Mouse (Mus musculus): ENCODE measurements around the gene Rnf146. TPM values are rescaled to one million over a fixed set of nuclear protein-coding genes. Genes with fewer than 3 reads are reported as not detected.
A peak's percentile ranks its signal among the peaks of the same experiment; 100 is the strongest.
"Not testable (repeated sequence)": the region's sequence is repeated elsewhere in the genome, so short reads cannot be mapped to it uniquely, and the experiment has no call there.

Rnf146 gene
- total RNA-seq (2021), result 51.1 and 55.6 TPM in 2 replicates
- long read RNA-seq, full-length matches to known transcripts, result 51 of 60 reads
- long read RNA-seq, partial matches to known transcripts, result 4 of 60 reads
- long read RNA-seq, other reads (novel, unspliced or antisense), result 5 of 60 reads

DNA sequence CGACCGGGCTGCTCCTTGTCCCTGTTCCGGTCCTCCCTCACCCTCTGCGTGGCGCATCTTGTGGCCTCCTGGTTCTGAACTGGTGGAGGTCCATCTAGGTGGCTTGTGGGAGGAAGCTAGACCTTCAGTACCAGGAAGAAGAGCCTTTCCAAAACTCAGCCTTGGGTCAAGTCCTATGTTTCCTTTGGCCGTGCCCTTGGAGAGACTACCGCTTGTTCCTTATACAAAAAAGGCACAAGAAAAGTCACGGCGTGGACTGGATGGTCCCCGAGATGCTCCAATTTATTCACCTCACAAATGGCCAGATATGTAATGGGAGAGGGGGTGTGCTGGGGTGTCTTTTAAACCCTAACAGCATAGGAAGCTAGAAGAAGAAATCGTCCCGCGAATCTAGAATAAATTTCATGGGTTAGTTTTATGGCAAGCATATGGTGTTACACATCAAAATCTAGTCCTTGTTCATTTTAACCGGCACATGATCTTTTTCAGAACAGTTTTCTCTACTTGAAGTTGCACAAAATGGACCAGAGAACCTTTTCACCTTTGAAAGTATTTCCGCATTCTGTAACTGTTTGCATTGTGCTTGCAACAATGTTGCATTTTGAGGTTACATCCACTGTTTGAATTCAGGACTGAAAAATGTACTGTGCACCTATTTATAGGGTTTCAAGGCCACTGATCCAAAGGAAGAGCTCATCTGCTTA is at the start of gene Rnf146:
Rnf146 (minus strand) TSS at position 246 of the 704 bp plus-strand sequence.
- no peak for DNase-seq

DNA sequence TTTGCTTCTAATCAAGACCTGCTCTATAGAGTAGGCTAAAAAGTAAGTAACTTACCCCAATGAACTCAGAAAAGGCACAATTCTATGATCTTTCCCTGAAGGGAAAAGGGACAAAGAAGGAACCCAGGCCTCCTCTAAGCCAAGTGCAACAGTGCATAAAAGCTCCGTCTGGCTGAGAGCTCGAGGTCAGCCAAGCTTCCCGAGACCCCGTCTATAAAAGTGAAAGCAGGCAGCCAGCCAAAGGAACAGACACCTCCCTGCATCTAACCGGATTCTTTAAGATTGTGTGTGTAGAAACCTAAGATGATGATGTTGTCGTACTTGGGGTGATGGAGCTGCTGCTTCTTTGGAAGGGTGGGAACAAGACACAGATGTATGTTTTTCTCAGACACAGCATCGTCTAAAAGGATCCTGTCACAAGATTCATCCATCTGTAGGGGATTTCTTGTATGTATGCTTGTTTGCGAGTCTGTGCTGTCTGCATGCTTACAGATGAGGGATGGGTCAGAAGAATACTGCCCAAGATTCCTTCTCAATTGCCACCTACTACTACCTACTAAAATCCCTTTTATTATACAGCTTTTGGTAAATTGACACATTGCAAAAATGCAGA is 40.5 kb upstream of the Rnf146 start:
- DNase-seq, result no peak

DNA sequence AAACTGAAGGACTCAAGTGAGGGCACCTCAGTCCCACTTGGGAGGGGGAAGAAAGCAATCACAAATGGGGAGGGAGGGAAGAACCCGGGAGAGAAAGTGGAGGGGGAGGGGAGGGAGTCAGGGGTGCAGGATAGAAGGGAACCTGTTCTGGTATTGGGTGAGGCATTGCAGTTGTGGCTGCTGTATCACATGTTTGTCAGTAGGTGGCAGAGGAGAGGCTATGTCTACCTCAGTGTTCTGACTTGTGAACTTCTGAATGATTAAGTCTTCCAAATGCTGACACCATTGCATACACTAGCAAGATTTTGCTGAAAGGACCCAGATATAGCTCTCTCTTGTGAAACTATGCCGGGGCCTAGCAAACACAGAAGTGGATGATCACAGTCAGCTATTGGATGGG is 32.6 kb upstream of the Rnf146 start:
- not testable (repeated sequence) for DNase-seq

DNA sequence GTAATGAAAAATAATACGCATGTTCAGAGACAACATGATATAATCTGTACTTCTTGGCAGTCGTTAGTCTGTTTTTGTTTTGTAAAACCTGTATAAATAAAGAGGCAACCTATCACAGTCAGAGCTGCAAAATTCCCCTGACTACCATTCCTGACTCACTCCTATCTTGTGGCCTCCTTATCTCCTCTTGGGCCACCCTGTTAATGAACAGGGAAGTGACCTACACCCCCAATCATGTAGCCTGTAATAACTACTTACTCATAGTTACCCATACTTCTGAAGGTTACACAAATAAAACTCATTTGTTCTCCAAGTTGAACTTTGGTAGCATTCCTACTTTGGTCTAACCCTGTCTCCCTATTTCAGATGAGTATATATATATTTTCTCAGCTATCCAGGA is 19.3 kb upstream of the Rnf146 start:
- no peak for DNase-seq

DNA sequence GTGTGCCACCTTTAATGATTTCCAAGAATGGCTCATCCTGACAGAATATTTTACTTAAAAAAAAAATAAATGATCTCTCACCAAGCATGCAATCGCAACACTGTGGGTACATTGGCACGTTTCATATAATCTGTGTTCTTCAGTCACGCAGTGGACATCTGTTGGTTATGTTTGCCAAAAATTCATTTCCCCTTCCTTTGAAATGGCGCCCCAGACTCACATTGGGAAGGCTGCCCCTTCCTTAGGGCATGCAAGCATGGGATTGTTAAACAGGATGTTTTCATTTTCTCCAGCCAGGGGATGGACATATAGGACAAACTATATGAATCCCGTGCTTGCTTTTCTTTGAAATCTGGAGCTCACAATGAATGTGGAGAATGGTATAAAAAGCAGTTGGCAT is 11.8 kb upstream of the Rnf146 start:
- no peak for DNase-seq

DNA sequence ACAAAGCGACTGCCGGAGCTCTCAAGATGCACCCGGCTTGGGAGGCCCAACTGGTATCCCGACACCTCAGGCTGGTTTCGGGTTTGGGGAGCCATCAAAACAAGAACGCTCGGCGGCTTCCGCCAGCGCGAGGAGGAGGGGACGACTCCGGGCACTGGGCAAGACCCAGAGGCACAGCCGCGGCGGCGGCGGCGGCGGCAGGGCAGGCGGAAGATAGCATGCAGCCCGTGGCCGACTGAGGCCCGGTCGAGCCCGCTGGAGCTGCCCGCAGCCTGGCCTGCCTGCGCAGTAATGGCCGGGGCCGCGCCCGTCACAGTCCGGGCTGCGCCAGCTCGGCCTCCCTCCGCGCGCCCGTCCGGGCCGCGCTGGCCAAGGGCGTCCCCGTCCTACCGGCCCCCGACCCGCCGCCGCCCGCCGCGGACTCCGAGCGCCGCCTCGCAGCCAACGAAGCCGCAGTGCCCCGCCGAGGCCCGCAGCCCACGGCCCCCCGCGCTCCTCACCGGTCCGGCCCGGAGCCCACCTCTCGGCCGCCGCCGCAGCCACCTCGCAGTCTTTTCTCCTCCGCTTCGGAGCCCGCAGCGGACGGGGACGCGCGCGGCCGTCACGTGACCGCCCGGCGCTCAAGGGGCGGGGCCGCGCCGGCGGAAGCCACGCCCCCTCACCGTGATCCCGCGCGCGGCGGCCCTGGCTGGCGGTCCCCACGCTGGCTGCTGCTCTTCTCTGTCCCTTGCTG is 612 bp downstream of the Rnf146 start:
- DNase-seq, result peak; percentile 93

DNA sequence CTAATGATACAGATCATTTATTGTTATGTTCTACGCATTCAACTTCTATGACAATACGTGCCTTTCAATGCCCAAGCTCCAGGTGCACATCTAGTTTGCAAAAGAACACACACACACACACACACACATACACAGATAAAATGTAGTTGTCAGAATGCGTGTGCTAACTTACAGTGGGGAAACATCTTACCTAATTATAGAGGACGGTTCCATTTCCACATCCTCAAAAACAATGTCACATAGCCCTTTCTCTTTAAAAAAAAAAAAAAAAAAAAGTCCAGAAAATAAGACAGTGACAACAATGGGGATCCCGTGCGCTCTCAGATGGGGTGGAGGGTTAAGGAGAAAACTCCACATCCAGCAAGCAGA is 1.2 kb downstream of the Rnf146 start:
- DNase-seq, result no peak

DNA sequence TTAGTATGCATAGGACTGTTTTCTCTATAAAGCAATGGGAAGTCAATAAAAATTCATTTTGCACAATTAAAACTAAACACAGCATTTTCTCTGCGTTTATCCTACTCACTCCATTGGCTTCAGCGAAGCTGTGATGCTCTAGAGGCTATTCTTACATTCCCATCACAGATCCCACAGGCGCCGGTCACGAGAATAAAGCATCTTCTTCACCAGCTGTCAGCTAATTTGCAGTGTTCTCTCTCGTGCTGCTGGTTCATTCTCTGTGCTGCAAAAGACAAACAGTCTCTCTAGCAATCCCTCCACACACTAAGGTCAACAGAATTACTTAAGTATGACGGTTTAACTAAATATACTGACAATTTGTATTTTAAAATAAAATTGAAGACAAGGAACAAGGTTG is 8.1 kb downstream of the Rnf146 start:
- DNase-seq, result no peak

DNA sequence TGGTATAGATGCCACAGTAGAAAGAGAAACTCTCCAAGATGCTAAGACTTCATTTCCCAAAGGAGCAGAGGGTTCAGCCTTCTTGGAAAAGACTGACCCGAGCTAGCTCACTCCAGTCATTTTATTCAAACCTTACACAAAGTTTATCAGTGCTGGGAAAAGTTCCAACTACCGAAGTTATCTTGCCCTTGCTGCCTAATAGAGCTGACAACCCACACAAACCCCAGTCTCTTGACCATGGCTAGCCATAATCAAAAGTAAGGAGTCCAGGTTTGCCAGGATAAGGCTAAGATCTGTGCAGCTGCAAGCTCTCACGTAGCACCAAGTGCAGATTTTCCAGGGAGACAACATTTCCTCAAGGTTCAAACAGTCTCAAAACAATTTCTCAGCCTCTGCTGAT is 9.7 kb downstream of the Rnf146 start:
- no peak for DNase-seq

DNA sequence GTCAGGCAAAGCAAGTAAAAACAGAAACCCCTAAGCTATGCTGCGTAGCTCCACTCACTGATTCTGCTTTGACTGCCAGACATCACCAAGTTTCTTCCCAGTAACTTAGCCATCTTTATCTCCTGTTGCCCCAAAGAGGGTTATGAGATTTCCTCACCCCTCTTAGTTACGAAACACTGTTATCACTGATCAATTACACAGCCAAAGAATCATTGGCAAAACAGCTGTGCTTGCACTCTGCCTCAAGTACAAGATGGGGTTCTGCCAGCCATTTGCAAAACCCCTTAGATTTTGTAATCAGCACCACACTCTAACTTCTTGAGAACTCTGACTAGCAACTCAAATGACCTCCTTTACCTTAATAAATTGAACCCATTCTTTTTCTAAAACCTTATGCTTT is 10.8 kb downstream of the Rnf146 start:
- DNase-seq, result no peak

DNA sequence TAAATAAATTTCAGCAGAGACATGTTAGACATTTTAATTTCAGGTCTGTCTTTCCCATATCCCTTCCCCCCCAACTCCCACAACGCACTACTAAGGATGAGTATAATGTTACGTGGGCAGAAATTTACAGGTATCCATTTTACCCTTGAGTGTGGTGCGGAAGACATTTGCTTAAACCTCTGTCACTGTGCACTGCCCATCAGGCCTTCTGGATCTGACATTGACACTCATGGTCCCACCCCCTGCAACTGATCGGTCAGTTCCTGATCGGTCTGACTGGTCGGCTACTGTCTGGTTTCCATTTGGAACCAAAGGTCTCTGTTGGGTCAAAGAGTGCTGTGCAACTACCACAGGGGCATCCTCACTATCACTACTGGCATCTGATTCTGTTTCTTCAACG is 15.6 kb downstream of the Rnf146 start:
- no peak for DNase-seq

DNA sequence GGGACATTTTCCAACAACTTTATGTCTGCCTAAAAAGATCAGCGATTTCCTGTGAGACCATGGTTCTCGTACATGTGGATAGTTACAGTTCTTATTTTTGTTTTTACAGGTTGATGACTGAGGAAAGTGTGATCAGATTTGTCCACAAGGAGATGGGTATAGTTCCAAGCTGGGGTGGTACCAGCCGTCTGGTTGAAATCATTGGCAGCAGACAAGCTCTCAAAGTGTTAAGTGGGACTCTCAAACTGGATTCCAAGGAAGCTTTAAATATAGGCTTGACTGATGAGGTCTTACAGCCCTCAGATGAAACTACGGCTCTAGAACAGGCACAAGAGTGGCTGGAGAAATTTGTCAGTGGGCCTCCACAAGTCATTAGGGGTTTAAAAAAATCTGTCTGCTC is 18.0 kb downstream of the Rnf146 start:
- DNase-seq, result no peak

DNA sequence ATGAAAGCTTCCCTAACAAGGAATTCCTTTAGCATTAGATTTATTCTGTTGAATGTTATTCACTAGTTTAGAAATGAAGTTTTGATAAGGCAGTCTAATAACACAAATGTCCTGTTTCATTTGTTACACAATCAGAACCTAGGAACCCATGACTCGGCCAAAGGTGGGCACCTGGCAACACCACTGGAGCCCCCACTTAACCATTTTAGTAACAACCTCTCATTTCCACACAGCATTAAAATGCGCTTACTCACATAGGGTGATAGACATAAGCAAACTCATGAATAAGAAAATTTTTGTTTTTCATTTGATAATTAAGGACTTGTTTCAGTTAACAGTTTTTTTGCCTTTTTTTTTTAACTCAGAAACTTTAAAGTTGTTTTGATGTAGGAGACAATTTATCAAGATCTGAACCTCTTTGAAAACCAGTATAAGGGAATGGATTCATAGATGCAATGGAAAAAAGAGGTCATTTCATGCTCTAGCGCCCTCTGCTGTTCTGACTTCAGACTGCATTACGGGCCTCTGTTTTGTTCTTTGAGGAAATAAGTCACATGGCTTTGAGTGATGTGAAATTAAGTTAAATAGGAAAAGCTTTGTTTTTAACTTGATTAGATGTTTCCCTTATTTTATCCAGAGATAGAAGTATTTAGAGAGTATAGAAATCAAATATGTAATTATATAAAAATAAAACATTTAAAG is 23.7 kb downstream of the Rnf146 start:
- DNase-seq, result peak; percentile 57

DNA sequence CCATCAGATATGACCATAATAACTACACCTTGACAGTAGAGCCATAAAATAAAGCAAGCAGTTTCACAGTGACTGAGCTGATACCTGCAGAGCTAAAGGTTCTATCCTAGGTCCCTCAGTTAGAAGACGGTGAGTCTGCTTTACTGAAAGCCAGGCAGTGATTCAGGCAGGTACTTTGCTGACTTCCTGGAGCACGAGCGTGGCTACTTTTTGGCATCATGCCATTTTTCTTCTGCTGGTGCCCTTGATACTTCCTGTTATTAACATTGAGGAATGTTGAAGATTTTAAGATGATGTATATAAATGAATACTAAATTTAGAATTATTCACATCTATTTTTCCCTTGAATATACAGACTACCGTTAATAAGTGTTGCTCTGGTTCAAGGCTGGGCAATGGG is 28.4 kb downstream of the Rnf146 start:
- DNase-seq, result no peak

DNA sequence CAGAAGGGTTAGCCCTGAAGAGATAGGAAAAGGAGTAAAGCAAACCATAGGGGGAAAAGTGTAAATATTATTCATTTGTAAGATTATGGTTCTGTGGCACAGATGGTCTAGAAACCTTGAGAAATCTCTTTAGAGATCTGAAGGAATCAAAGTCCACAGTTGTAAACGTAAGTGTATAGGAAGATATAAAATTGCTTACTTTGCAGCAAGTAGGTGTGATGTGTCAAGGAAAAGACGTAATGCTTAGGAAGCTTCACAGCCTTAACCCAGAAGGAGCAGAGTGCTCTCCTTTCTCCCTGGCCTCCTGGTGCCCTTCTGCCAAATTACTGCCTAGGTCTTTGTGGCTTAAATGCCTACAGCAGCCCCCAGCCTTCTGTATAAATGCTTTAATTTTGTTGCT is 37.4 kb downstream of the Rnf146 start:
- DNase-seq, result no peak

DNA sequence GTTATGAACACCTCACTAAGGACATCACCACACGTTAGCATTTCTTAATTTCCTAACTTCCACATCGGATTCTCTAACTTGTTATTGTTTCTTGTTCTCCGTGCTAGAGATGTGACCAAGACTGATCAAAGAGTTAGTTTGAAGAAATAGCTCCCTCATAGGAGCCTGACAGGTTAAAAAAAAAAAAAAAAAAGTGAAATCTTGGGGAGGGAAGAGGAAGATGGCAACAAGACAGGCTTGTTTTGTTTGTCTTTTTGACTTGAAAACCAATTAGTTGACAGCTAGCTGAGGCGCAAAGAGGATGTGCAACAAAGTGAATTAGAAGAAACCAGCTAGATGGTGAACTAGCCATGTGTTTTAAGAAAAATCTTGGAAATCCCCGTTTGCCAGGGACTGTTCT is 48.3 kb downstream of the Rnf146 start:
- no peak for DNase-seq

DNA sequence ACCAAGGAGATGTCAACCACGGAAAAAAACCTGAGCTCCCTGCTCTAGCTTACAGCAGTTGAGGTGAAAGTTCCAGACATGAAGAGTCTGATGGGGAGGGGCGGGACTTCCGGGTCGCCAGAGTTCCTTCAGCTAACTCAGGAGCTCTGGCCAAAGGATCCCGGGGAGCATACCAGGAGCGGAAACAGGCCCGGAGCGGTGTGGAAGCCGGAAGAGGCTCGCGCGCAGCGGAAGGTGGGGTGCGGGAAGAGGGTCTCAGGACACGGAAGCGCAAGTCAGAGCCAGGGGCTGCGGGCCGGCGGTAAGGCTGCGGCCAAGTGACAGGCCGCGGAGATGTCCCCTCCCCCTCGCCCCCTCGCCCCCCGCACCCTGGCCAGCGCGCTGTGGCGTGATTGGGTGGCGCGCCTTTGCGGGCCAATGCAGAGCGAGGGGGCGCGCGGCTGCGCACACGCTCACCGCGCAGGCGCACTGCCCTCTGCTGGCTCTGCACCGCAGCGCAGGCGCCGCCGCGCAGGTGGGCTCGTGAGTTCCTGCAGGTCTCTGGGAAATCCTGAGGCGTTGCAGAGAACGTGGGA is 49.1 kb downstream of the Rnf146 start, which contains the start of gene Echdc1:
Echdc1 (plus strand) TSS at position 103 of the 575 bp plus-strand sequence.
- peak; percentile 88 for DNase-seq

DNA sequence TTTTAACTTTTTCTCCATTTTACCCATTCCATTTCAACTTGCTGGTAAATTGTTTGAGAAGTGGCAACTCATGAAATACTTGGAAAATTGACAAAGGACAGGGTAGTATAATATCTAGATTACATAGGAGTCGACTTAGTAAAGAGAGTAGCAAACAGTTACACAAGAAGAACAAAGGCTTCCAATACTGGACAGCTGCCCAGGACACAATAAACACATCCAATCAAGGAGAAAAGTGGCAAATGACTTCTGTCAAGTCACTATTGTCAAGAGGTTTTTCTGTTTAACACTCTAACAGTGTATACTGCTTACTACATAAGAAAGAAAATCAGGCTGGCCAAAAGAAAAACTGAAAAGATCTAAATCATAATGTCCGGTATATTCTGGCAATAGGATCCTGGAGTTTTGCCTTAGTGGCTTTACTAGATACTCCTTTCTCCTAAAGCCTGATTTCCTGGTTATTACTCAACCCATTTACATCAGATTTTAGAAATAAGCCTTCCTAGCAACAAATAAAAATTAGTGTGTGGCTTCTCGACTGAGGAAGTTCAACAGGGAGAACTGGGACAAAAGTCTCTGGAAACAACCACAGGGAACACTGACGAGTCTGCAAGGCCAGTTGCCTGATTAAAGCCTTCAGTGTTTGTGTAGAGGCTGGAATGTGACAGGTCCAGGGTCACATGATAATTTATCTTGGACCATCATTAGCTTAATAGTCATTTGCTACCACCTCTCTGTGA is 50.6 kb downstream of the Rnf146 start:
- DNase-seq, result no peak

DNA sequence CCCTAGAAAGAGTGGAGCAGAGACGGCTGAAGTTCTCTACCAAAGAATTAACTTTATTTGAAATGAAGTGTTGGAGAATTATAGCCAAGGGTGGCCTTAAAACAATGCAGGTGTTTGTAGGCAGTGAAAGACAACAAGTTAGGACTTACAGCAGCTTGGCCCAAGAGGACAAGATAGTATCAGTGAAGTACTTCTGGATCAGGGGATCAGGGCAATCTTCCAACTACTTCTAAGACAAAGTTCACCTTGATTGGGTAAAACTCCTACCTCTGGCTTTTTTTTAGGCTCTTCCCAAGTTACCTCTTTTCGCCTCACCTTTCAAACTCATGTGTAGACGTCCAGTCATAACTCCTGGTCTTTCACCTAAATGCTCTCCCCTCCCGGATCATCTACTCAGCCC is 60.0 kb downstream of the Rnf146 start:
- DNase-seq, result no peak
